In genomic region chr5:41971201-41971600, GRCm38 (mm10) we compare ENCODE assay signal across 11 mouse cellular contexts.
DNase-seq lines count a peak whose midpoint lies in the region; ATAC-seq lines count a peak whose summit lies in the region.
"Had no signal": no experiment of that assay in that cellular context is flagged by ENCODE, and none has a peak within 500 bp of the region (broad histone marks: within the 10 kb centered on the region; RNA-seq: fewer than 3 reads in every experiment).

No protein-coding gene starts in this region.

- no peak overlapping the region for H3K27ac ChIP-seq in forebrain, embryonic 14.5 days (ENCODE audit: low read depth, low read length)
- no peak overlapping the region for H3K27ac ChIP-seq in forebrain, embryonic 15.5 days (replicated peaks)
- H3K27ac ChIP-seq: limb, embryonic 13.5 days had no signal

- no peaks in the 10 kb centered on the region for H3K27me3 ChIP-seq in forebrain, embryonic 14.5 days (replicated peaks; ENCODE audit: control insufficient read depth, insufficient read depth, low read length)
- H3K27me3 ChIP-seq in forebrain, embryonic 15.5 days: no peaks in the 10 kb centered on the region
- H3K27me3 ChIP-seq: limb, embryonic 13.5 days had no signal

- intact Hi-C loops in left cerebral cortex, postnatal 4 days (cut with DNase I): no loop called here
- intact Hi-C loops in left cerebral cortex, postnatal 14 days (cut with DNase I): no loop called here

- H3K4me2 ChIP-seq in forebrain, embryonic 14.5 days (ENCODE audit: low read length): no peak overlapping the region
- no peak overlapping the region for H3K4me2 ChIP-seq in forebrain, embryonic 15.5 days (replicated peaks)
- H3K4me2 ChIP-seq: limb, embryonic 13.5 days had no signal

- no peak overlapping the region for H3K4me3 ChIP-seq in forebrain, embryonic 14.5 days (ENCODE audit: low read depth, low read length)
- H3K4me3 ChIP-seq in forebrain, embryonic 15.5 days: no peak overlapping the region
- H3K4me3 ChIP-seq: limb, embryonic 13.5 days had no signal

- no peaks in the 10 kb centered on the region for H3K9me3 ChIP-seq in forebrain, embryonic 14.5 days (replicated peaks; ENCODE audit: control insufficient read depth, low read length)
- no peaks in the 10 kb centered on the region for H3K9me3 ChIP-seq in forebrain, embryonic 15.5 days
- H3K9me3 ChIP-seq: limb, embryonic 13.5 days had no signal

- no peaks in the 10 kb centered on the region for H3K36me3 ChIP-seq in forebrain, embryonic 14.5 days (ENCODE audit: control insufficient read depth, insufficient read depth, low read length)
- no peaks in the 10 kb centered on the region for H3K36me3 ChIP-seq in forebrain, embryonic 15.5 days
- H3K36me3 ChIP-seq: limb, embryonic 13.5 days had no signal

- 71% methylated on average over 1 of the region's 1 CpGs for WGBS in forebrain, embryonic 14.5 days
- WGBS in forebrain, embryonic 15.5 days: 85% methylated on average over 1 of the region's 1 CpGs

- no peak overlapping the region for H3K9ac ChIP-seq in forebrain, embryonic 14.5 days (ENCODE audit: low read length)
- H3K9ac ChIP-seq in forebrain, embryonic 15.5 days (replicated peaks): no peak overlapping the region
- H3K9ac ChIP-seq: limb, embryonic 13.5 days had no signal

- no peaks in the 10 kb centered on the region for H3K4me1 ChIP-seq in forebrain, embryonic 14.5 days (ENCODE audit: control insufficient read depth, insufficient read depth, low read length)
- H3K4me1 ChIP-seq in forebrain, embryonic 15.5 days: no peaks in the 10 kb centered on the region
- H3K4me1 ChIP-seq: limb, embryonic 13.5 days had no signal

- no peak for DNase-seq in forebrain, embryonic 14.5 days (ENCODE audit: low spot score)
- DNase-seq in left cerebral cortex, postnatal 4 days: peak; percentile 13
- no peak for DNase-seq in left cerebral cortex, postnatal 14 days (ENCODE audit: low spot score in 2 of 2)
- peak; percentile 3 for DNase-seq in NIH3T3 (ENCODE audit: low read depth)
- peak; percentile 5 to 7 for DNase-seq in cerebellum, postnatal 36 days
- no peak for DNase-seq in left cerebral cortex, adult 18-20 months (ENCODE audit: low spot score in 2 of 2)
- no peak for DNase-seq in right cerebral cortex, postnatal 14 days
- DNase-seq: gastrocnemius, postnatal 25 days had no signal

- 0 out of 2 replicates have a peak, but pooled peaks have one; percentile 40 for ATAC-seq in forebrain, embryonic 14.5 days
- no peak for ATAC-seq in forebrain, embryonic 15.5 days (replicated peaks)
- ATAC-seq: midbrain, embryonic 16.5 days had no signal

Comparison
In these comparisons a context has a peak if more than half of its experiments do, and no peak if none do; other contexts are left out.
1. DNase-seq: peak in left cerebral cortex, postnatal 4 days (single experiment), NIH3T3 (single experiment) and cerebellum, postnatal 36 days (2 of 2); none in forebrain, embryonic 14.5 days (single experiment), left cerebral cortex, postnatal 14 days (0 of 2), left cerebral cortex, adult 18-20 months (0 of 2) and right cerebral cortex, postnatal 14 days (single experiment).